Mouse (Mus musculus) kidney, embryonic 15.5 days (tissue): Measurements from ENCODE around the gene Ap1ar. TPM values are rescaled to one million over a fixed set of nuclear protein-coding genes. Genes with fewer than 3 reads are reported as not detected.

Source experiments
- ATAC-seq: fragments of 200-750 bp; cut with Nextera tagmentation; replicated peaks from 2 replicates; pipeline ENCODE4 v1.8.0; 2017; ENCODE audit warnings: moderate TSS enrichment; ENCODE audit not compliant: low FRiP score
- H3K27ac ChIP-seq: fragments of 300-500 bp; sonication (generic); 2 replicates; pipeline ENCODE4 v1.5.1; 2015; ENCODE audit warnings: mild to moderate bottlenecking, inconsistent platforms
- H3K27me3 ChIP-seq: fragments of 300-500 bp; sonication (generic); 2 replicates; pipeline ENCODE4 v1.6.1; 2015; ENCODE audit warnings: inconsistent platforms
- H3K36me3 ChIP-seq: fragments of 300-500 bp; sonication (generic); 2 replicates; pipeline ENCODE4 v1.6.1; 2015; ENCODE audit warnings: inconsistent platforms
- H3K4me1 ChIP-seq: fragments of 300-500 bp; sonication (generic); 2 replicates; pipeline ENCODE4 v1.6.1; 2015; ENCODE audit warnings: inconsistent platforms
- H3K4me2 ChIP-seq: fragments of 300-500 bp; sonication (generic); 2 replicates; pipeline ENCODE4 v1.6.1; 2015; ENCODE audit warnings: moderate library complexity, mild to moderate bottlenecking, inconsistent platforms
- H3K4me3 ChIP-seq: fragments of 300-500 bp; sonication (generic); replicated peaks from 2 replicates; pipeline ENCODE4 v1.5.1; 2015; ENCODE audit warnings: mild to moderate bottlenecking, inconsistent platforms
- H3K9ac ChIP-seq: fragments of 300-500 bp; sonication (generic); 2 replicates; pipeline ENCODE4 v1.6.1; 2015; ENCODE audit warnings: mild to moderate bottlenecking, inconsistent platforms
- H3K9me3 ChIP-seq: fragments of 300-500 bp; sonication (generic); replicated peaks from 2 replicates; pipeline ENCODE4 v1.6.1; 2016; ENCODE audit warnings: inconsistent platforms
- WGBS: fragments of 180-500 bp; shearing (Covaris S2); methylation state at CpG from one replicate; pipeline ENCODE4 v1.1.7; 2015; ENCODE audit warnings: mixed read lengths; 5-methylcytosine and 5-hydroxymethylcytosine counted together
- polyA plus RNA-seq: library from polyadenylated mRNA; unstranded; fragments of >200 nt; fragmentation: Nextera tagmentation; extraction: Ambion mirVana; gene quantifications from 2 replicates; pipeline ENCODE4 v1.2.1, GENCODE M21; 2015

Gene Ap1ar
- polyA plus RNA-seq, 1 experiment from 2014 or later = 56.4 TPM

DNA sequence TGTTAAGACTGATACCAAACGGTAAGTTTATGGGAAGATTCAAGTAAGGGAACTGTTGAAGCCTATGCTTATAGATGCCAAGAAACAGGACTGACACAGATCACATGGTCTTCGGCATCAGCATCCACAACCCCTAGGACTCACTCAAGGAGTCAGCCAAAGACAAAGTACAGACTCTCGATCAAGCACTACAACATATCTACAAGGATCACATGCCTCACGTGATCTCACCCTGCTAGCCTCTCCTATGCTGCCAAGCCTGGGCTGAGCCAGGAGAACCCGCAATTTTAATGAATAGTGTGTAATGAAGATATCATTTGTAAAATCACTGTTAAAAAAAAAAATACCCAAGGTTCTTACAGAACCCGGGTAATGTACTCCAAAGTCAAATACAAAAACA, 1.7 kb downstream of the Ap1ar start:
- no peaks in the 10 kb centered on the region for H3K9me3 ChIP-seq
- no peak overlapping the region for H3K27ac ChIP-seq
- peaks cover 21% of the 10 kb centered on the region for H3K4me1 ChIP-seq
- H3K9ac ChIP-seq = no peak overlapping the region
- peak overlapping the region; percentile 81; the same call in 1 of the 2 replicates for H3K4me2 ChIP-seq
- H3K36me3 ChIP-seq = 0 out of 2 replicates have a peak, but pooled peaks cover 4% of the 10 kb centered on the region
- ATAC-seq = no peak
- 0 out of 2 replicates have a peak overlapping the region, but pooled peaks have one; percentile 66 for H3K4me3 ChIP-seq
- 81% methylated on average over 6 of the region's 6 CpGs for WGBS
- no peaks in the 10 kb centered on the region for H3K27me3 ChIP-seq

DNA sequence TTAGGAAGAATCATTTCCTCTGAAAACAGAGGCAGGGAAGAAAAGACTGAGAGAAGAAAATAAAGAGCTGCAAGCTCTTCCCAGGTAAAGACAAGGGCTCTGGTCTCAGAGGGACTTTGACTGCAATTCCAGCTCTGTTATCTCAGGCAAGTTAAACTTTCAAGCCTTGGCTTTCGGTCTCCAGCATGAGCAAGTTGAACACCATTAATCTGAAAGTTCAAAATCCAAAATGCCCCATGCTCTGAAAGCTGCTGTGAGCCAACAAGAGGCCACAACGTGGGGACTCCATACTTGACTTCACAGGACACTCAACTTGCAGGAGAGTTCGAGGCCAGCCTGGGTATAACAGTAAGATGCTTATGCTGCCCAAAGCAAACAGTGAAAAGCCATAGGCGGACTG, 3.3 kb downstream of the Ap1ar start:
- Histone ChIP-seq H3K9me3 (no peaks in the 10 kb centered on the region), H3K4me1 (peaks cover 21% of the 10 kb centered on the region), H3K4me3 (no peak overlapping the region), H3K9ac (no peak overlapping the region), H3K36me3 (0 out of 2 replicates have a peak, but pooled peaks cover 4% of the 10 kb centered on the region), H3K27ac (no peak overlapping the region), H3K4me2 (no peak overlapping the region), H3K27me3 (no peaks in the 10 kb centered on the region)
- ATAC-seq = no peak
- WGBS = 71% methylated on average over 4 of the region's 4 CpGs

DNA sequence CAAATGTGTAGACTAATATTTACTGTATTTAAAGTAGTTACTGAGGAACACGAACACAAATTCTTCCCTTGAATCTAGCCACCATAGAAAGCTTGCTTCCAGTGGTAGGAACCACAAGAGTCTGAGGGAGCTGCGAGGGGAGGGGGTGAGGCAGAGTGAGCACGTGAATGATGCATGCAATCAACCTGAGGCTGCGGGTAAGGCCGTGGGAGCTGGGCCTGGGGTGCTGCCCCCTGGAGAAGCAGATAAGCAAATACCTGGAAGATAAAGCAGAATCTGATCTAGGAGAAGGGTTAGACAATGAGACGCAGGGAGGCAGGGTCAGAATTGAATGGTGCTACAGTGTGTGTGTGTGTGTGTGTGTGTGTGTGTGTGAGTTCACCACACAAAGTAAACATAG, 6.2 kb downstream of the Ap1ar start:
- Histone ChIP-seq H3K27me3 (no peaks in the 10 kb centered on the region), H3K9ac (no peak overlapping the region), H3K36me3 (0 out of 2 replicates have a peak, but pooled peaks cover 4% of the 10 kb centered on the region), H3K4me3 (no peak overlapping the region), H3K4me2 (no peak overlapping the region), H3K27ac (no peak overlapping the region), H3K9me3 (no peaks in the 10 kb centered on the region), H3K4me1 (peaks cover 22% of the 10 kb centered on the region)
- no peak for ATAC-seq
- WGBS = 57% methylated on average over 6 of the region's 6 CpGs

DNA sequence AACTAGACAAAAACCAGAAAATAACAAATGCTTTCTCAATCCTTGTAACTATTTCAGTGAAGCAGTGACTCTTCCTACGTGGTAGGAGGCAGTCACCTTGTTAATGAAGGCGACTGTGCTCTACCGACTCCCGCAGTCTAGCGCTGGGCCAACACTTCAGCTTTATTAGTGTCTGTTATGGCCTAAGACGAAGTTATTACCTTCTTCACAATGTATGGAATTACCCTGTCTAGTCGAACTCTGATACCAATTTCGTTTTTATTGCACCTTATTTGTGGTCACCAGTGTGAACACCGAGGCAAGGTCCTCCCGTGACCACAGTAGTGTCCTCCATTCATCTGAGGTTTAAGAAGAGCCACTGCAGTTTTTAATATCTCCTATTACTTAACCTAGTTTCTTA, 7.1 kb downstream of the Ap1ar start:
- Histone ChIP-seq H3K4me2 (no peak overlapping the region), H3K9ac (no peak overlapping the region), H3K27ac (no peak overlapping the region), H3K36me3 (0 out of 2 replicates have a peak, but pooled peaks cover 4% of the 10 kb centered on the region), H3K9me3 (no peaks in the 10 kb centered on the region), H3K4me3 (no peak overlapping the region), H3K4me1 (peaks cover 13% of the 10 kb centered on the region), H3K27me3 (no peaks in the 10 kb centered on the region)
- no peak for ATAC-seq
- WGBS = 67% methylated on average over 10 of the region's 10 CpGs

DNA sequence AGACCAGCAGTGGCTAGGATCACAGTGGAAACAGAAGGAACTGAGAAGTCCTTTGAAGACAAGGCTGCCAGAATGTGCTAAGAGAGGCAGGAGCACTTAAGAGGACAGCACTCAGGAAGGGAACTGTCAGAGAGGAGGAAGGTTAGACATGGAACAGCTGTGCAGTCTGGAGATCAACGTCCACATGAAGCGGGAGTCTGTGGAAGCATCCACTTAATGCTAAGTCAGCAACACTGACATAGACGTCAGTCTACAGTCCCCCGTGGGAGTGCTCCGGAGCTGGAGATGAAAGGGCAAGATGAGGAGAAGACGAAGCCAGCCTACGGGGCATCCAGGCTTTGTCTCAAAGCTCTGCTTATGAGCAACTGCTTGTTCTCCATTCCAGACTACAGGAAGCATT, 10.2 kb downstream of the Ap1ar start:
- no peaks in the 10 kb centered on the region for H3K27me3 ChIP-seq
- no peak overlapping the region for H3K4me3 ChIP-seq
- peaks cover 12% of the 10 kb centered on the region for H3K4me1 ChIP-seq
- WGBS = 28% methylated on average over 7 of the region's 7 CpGs
- H3K4me2 ChIP-seq = no peak overlapping the region
- ATAC-seq = peak; percentile 90
- H3K36me3 ChIP-seq = peaks cover 7% of the 10 kb centered on the region
- H3K9me3 ChIP-seq = no peaks in the 10 kb centered on the region
- peak overlapping the region; percentile 63 for H3K27ac ChIP-seq
- no peak overlapping the region for H3K9ac ChIP-seq

DNA sequence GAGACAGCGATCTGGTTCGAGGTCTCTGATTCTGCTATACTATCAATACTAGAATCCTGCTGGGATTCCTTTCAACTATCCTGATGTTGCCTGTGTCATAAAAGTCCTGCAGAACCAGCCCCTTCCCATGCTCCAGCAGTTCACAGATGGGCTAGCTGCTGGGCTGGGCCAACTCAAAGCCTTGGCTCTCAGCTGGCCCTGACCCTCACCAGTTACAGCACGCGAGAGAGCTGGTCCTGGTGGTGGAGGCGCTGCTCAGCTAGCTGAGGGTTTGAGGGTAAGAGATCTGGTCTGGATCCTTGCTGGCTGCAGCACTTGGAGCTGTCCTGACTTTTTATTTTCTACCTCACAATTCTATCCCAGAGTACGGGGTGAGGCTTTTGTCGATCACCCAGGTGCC, 10.8 kb downstream of the Ap1ar start:
- H3K4me1 ChIP-seq = peaks cover 12% of the 10 kb centered on the region
- no peak overlapping the region for H3K4me3 ChIP-seq
- no peaks in the 10 kb centered on the region for H3K27me3 ChIP-seq
- H3K9ac ChIP-seq = no peak overlapping the region
- H3K9me3 ChIP-seq = no peaks in the 10 kb centered on the region
- H3K36me3 ChIP-seq = peaks cover 12% of the 10 kb centered on the region
- WGBS = 65% methylated on average over 7 of the region's 7 CpGs
- peak overlapping the region; percentile 63 for H3K27ac ChIP-seq
- no peak overlapping the region for H3K4me2 ChIP-seq
- ATAC-seq = peak; percentile 30; the same call in 1 of the 2 replicates

DNA sequence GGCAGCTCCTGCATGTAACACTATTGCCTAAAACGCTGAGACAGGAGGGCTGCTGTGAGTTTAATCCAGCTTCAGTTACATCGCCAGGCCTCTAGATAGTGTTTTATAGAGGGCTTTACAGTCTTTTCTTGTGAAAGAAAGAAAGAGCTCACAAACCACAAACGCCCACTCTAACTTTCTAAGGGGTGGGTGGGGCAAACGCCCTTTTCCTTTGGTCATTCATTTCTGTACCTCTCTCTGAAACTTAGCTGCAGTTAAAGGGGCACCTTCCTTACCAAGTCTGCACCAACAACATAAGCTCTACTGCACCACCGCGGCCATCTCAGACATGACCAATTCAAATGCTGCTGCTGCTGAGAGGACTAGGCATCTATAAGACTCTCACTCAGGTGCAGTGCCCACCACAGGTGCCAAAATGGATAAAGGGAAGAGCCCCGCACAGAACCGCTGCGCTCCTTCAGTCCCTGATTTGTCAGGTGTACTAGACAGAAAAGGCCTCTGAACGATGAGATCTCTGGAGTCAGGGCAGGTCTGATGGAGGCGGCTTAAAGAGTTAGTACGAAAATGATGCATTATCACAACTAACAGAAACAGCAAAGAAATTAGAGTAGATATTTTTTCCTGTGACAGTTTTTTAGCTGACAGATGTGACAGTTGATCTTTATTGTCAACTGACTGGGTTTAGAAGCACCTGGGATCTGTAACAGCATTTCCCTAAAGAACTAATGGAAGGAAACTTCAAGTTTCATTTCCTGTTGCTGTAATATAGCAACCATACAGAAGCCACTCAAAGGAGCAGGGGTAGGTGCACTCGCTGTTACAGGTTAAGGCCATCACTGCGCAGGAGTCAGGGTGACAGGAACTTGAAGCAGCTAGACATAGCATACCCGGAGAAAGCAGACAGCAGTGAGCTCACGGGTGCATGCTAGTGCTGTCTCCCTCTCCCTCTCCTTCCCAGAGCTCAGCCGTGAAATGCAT, 13.1 kb downstream of the Ap1ar start:
- Histone ChIP-seq H3K36me3 (peaks cover 25% of the 10 kb centered on the region), H3K4me2 (no peak overlapping the region), H3K9me3 (no peaks in the 10 kb centered on the region), H3K9ac (no peak overlapping the region), H3K4me1 (peaks cover 12% of the 10 kb centered on the region), H3K4me3 (no peak overlapping the region), H3K27me3 (no peaks in the 10 kb centered on the region), H3K27ac (no peak overlapping the region)
- WGBS = 75% methylated on average over 17 of the region's 17 CpGs
- ATAC-seq = no peak

DNA sequence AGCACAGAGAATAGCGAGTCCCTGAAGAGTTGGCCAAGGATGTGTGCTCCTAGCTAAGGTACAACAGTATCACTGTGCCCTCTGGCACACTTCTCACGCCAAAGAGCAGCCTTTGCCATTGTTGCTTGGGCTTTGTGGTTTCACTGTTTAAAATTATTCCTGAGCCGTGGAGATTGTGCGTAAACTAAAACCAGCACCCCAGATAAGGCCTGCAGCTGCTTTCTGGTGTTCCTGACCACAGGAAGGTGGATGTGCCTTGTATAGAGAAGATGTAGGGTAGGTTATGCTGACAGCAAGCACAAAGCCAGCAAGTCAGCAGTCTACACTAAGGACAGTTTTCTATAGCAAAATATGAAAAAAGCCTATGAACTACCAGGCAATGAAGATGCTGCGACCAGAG, 16.1 kb downstream of the Ap1ar start:
- Histone ChIP-seq H3K4me1 (peaks cover 9% of the 10 kb centered on the region; the same call in 1 of the 2 replicates), H3K36me3 (peaks cover 34% of the 10 kb centered on the region), H3K9me3 (no peaks in the 10 kb centered on the region), H3K9ac (no peak overlapping the region), H3K27me3 (no peaks in the 10 kb centered on the region), H3K27ac (no peak overlapping the region), H3K4me3 (no peak overlapping the region), H3K4me2 (no peak overlapping the region)
- no peak for ATAC-seq
- WGBS = 86% methylated on average over 5 of the region's 5 CpGs

DNA sequence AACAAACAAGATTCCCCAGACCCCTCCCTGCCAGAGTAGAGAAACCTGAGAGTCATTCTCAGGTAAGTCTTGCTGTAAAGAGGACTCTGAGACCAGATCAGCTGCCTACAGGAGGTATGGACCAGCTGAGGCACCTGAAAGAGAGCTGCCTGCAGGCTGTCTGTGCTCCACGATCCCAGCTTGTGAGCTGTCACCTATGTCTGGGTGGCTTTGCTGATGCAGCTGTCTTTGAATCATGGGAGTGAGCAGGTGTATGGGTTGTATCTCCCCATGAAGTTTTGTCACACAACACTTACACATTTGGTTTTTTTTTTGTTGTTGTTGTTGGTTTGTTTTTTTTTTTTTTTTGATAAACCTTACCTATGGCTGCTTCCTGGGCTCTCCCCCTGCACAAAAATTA, 16.9 kb downstream of the Ap1ar start:
- WGBS = 77% methylated on average over 1 of the region's 1 CpGs
- peaks cover 35% of the 10 kb centered on the region for H3K36me3 ChIP-seq
- H3K27me3 ChIP-seq = no peaks in the 10 kb centered on the region
- peaks cover 9% of the 10 kb centered on the region; the same call in 1 of the 2 replicates for H3K4me1 ChIP-seq
- no peak overlapping the region for H3K4me2 ChIP-seq
- ATAC-seq = no peak
- no peak overlapping the region for H3K27ac ChIP-seq
- no peak overlapping the region for H3K4me3 ChIP-seq
- no peak overlapping the region for H3K9ac ChIP-seq
- no peaks in the 10 kb centered on the region for H3K9me3 ChIP-seq

DNA sequence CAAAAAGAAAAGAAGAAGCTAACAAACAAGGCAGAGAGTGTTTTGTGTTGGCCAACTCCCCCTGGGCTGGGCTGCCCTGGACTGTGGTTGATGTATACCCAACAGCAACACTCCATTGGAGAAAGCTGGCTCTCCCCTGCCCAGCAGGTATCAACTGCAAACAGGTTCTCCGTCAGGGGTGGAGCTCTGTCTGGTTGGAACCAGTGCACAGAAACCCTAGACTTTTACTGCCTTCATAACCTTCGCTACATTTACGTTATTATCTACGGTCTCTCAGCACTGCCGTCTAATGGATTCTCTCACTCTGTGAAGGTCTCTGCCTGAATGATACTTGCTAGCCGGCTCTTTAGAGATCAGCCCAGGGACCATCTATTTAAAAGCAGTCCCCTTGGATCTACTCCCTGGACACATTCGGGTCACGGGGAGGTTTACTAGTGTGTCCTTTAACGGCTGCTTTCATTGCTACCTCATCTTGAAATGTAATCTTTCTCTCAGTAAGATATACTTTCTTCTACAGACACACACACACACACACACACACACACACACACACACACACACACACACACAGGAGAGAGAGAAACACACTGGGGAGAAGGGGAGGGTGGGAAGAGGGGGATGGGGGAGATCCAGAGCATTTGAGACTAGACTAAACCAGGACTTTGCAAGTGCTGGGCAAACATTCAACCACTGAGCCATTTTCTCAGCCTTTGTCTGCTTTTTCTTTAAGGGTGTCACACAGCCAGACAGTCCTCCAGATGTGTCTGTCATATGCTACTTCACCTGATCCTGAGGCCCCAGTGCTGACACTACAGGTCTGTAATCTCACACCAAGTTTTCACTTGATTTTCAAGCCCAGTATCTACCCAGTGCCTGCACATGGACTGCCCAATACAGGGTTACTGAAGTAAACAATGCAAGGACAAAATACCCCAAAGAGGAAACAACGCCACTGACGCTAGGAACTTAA, 18.3 kb downstream of the Ap1ar start:
- H3K9me3 ChIP-seq = no peaks in the 10 kb centered on the region
- H3K27ac ChIP-seq = peak overlapping the region; percentile 66
- H3K36me3 ChIP-seq = peaks cover 35% of the 10 kb centered on the region
- H3K27me3 ChIP-seq = no peaks in the 10 kb centered on the region
- WGBS = 51% methylated on average over 11 of the region's 11 CpGs
- H3K4me1 ChIP-seq = peaks cover 9% of the 10 kb centered on the region; the same call in 1 of the 2 replicates
- H3K4me2 ChIP-seq = no peak overlapping the region
- ATAC-seq = peak; percentile 72
- H3K9ac ChIP-seq = no peak overlapping the region
- no peak overlapping the region for H3K4me3 ChIP-seq

DNA sequence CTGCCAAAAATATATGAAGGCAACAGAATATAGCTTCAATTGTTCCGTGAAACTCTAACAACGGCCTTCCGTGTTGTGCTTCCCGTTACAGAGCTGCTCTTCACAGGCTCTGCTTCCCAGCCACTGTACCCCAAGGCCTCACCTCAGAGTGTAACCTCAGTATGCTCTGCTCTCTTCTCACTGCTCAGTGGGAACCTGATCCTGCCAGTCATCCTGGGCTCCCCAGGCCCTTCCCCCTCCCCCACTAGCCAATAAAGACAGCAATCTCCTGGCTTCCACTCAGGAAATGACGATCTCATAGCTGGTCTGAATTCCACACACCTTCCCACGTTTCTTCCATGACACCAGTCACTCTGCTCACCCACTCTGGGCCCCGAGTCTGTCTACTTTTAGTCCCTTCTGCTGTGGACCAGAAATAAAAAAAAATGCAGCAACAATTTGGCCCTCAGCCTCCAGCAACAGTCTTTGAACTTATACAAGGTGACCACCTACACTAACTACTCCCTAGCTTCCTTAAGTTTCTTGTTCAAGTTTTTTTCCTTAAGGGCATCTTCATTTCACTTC, 20.1 kb downstream of the Ap1ar start:
- 38% methylated on average over 7 of the region's 7 CpGs for WGBS
- Histone ChIP-seq H3K36me3 (peaks cover 45% of the 10 kb centered on the region), H3K27ac (no peak overlapping the region), H3K9ac (no peak overlapping the region), H3K27me3 (no peaks in the 10 kb centered on the region), H3K9me3 (no peaks in the 10 kb centered on the region), H3K4me2 (no peak overlapping the region), H3K4me1 (peaks cover 9% of the 10 kb centered on the region; the same call in 1 of the 2 replicates), H3K4me3 (no peak overlapping the region)
- peak; percentile 72 for ATAC-seq
